Mouse (Mus musculus) cortical plate, adult 2 months (tissue): ENCODE measurements around the gene Kif3b.

Experiments
- CTCF ChIP-seq: fragments of 200-500 bp; IDR thresholded peaks from 2 replicates; pipeline ENCODE4 v1.5.1; 2011; ENCODE audit warnings: mild to moderate bottlenecking, control low read depth, low read length; ENCODE audit not compliant: insufficient read depth; ENCODE audit errors: extremely low read depth
- POLR2A ChIP-seq: fragments of 200-500 bp; IDR thresholded peaks from 2 replicates; pipeline ENCODE4 v1.6.1; 2011; ENCODE audit warnings: mild to moderate bottlenecking, low read length, control low read depth; ENCODE audit not compliant: insufficient read depth; ENCODE audit errors: extremely low read depth

GRCm38 (mm10) chr2:153356784-153357183 is 65.6 kb downstream of the Kif3b start:
- TF ChIP-seq CTCF (no peak), POLR2A (no peak)
